In genomic region chr11:11731727-11732126, GRCm38 (mm10) we compare ENCODE assay signal across 24 mouse cellular contexts. TPM values are rescaled to one million over a fixed set of nuclear protein-coding genes. Genes with fewer than 3 reads are reported as not detected.
DNase-seq lines count a peak whose midpoint lies in the region; ATAC-seq and TF ChIP-seq lines count a peak whose summit lies in the region.
"Had no signal": no experiment of that assay in that cellular context is flagged by ENCODE, and none has a peak within 500 bp of the region (broad histone marks: within the 10 kb centered on the region; RNA-seq: fewer than 3 reads in every experiment).

No protein-coding gene starts in this region.

- no peak for TF ChIP-seq CTCF in bone marrow macrophage, adult 2 months (IDR thresholded peaks at IDR 0.05; ENCODE audit: low read depth, low read length)
- TF ChIP-seq CTCF in liver, embryonic 14.5 days (IDR thresholded peaks at IDR 0.05; ENCODE audit: low read depth) = no peak
- TF ChIP-seq CTCF in liver, postnatal 0 days (IDR thresholded peaks at IDR 0.05; ENCODE audit: low read depth) = no peak
- no peak for TF ChIP-seq CTCF in heart, adult 2 months (IDR thresholded peaks at IDR 0.05)

- WGBS in liver, embryonic 11.5 days = 77% methylated on average over 1 of the region's 1 CpGs
- 46% methylated on average over 1 of the region's 1 CpGs for WGBS in liver, embryonic 14.5 days (ENCODE audit: insufficient replicate concordance)
- 72% methylated on average over 1 of the region's 1 CpGs for WGBS in liver, postnatal 0 days (ENCODE audit: insufficient replicate concordance)
- WGBS in heart, adult 2 months = 80% methylated on average over 1 of the region's 1 CpGs

- intact Hi-C loops in heart, adult 2 months (cut with DNase I) = no loop called here

- H3K27ac ChIP-seq in liver, embryonic 11.5 days (ENCODE audit: low read depth, low read length) = peak overlapping the region; percentile 90
- H3K27ac ChIP-seq in bone marrow macrophage, adult 2 months (ENCODE audit: insufficient read depth, low read depth, low read length) = peak overlapping the region; percentile 8
- H3K27ac ChIP-seq in liver, embryonic 14.5 days = peak overlapping the region; percentile 95
- peak overlapping the region; percentile 74 for H3K27ac ChIP-seq in liver, postnatal 0 days (ENCODE audit: low read depth)
- H3K27ac ChIP-seq in heart, adult 2 months = no peak overlapping the region
- H3K27ac ChIP-seq: forebrain, embryonic 10.5 days; forebrain, embryonic 13.5 days; heart, embryonic 13.5 days; hindbrain, embryonic 15.5 days had no signal

- no peak for TF ChIP-seq POLR2A in bone marrow macrophage, adult 2 months (IDR thresholded peaks at IDR 0.05; ENCODE audit: borderline replicate concordance, low read depth, low read length)
- no peak for TF ChIP-seq POLR2A in heart, adult 2 months (IDR thresholded peaks at IDR 0.05; ENCODE audit: insufficient read depth, low read depth, low read length)

- DNase-seq in liver, embryonic 11.5 days (ENCODE audit: low spot score) = no peak
- DNase-seq in liver = no peak
- no peak for DNase-seq in liver, embryonic 14.5 days (ENCODE audit: low read depth in 3 of 3, low spot score in 3 of 3)
- no peak for DNase-seq in liver, postnatal 0 days
- no peak for DNase-seq in frontal cortex, postnatal 36 days (ENCODE audit: low spot score in 2 of 2)
- DNase-seq in adrenal gland, postnatal 14 days = no peak
- DNase-seq in heart, adult 2 months = no peak
- DNase-seq: adrenal gland, adult 2 months; adrenal gland, postnatal 25 days; cerebellum, adult 18-20 months; cerebellum, adult 9-10 months; cerebellum, postnatal 14 days; gastrocnemius, postnatal 25 days; heart, adult 18-20 months; heart, postnatal 14 days; heart, postnatal 4 days had no signal

- peak overlapping the region; percentile 31; the same call in 1 of the 2 replicates for H3K9ac ChIP-seq in liver, embryonic 11.5 days (ENCODE audit: low read depth, low read length)
- peak overlapping the region; percentile 0; the same call in 1 of the 2 replicates for H3K9ac ChIP-seq in liver, embryonic 14.5 days (replicated peaks)
- no peak overlapping the region for H3K9ac ChIP-seq in liver, postnatal 0 days (replicated peaks)
- H3K9ac ChIP-seq in heart, adult 2 months (ENCODE audit: low read depth, low read length) = no peak overlapping the region
- H3K9ac ChIP-seq: forebrain, embryonic 13.5 days; heart, embryonic 13.5 days; hindbrain, embryonic 15.5 days had no signal

- H3K4me3 ChIP-seq in liver, embryonic 11.5 days (ENCODE audit: low read depth, low read length) = no peak overlapping the region
- no peak overlapping the region for H3K4me3 ChIP-seq in bone marrow macrophage, adult 2 months (ENCODE audit: insufficient read depth, low read length)
- H3K4me3 ChIP-seq in liver, embryonic 14.5 days (ENCODE audit: insufficient read depth in 1 of 2, low read depth in 2 of 2, low read length in 2 of 2) = no peak overlapping the region
- H3K4me3 ChIP-seq in liver, postnatal 0 days (ENCODE audit: low read depth, low read length) = no peak overlapping the region
- H3K4me3 ChIP-seq in heart, adult 2 months = no peak overlapping the region
- H3K4me3 ChIP-seq: forebrain, embryonic 10.5 days; forebrain, embryonic 13.5 days; heart, embryonic 10.5 days; heart, embryonic 13.5 days; hindbrain, embryonic 15.5 days had no signal

- no peak overlapping the region for H3K4me2 ChIP-seq in liver, embryonic 11.5 days
- H3K4me2 ChIP-seq in liver, embryonic 14.5 days (ENCODE audit: low read depth) = no peak overlapping the region
- H3K4me2 ChIP-seq in liver, postnatal 0 days (ENCODE audit: low read depth, low read length) = no peak overlapping the region
- H3K4me2 ChIP-seq: forebrain, embryonic 13.5 days; heart, embryonic 13.5 days; hindbrain, embryonic 15.5 days had no signal

- no peaks in the 10 kb centered on the region for H3K9me3 ChIP-seq in liver, embryonic 11.5 days (ENCODE audit: control insufficient read depth, low read length)
- H3K9me3 ChIP-seq in liver, embryonic 14.5 days (ENCODE audit: control insufficient read depth, low read length) = no peaks in the 10 kb centered on the region
- H3K9me3 ChIP-seq in liver, postnatal 0 days (ENCODE audit: low read length) = no peaks in the 10 kb centered on the region
- H3K9me3 ChIP-seq: forebrain, embryonic 10.5 days; forebrain, embryonic 13.5 days; G1E; heart, embryonic 10.5 days; heart, embryonic 13.5 days; hindbrain, embryonic 15.5 days had no signal

- no peak for ATAC-seq in liver, embryonic 11.5 days (replicated peaks; ENCODE audit: low FRiP score)
- ATAC-seq in liver, embryonic 14.5 days (ENCODE audit: insufficient read depth) = no peak
- ATAC-seq in liver, postnatal 0 days = no peak
- ATAC-seq: forebrain, embryonic 13.5 days; forebrain, embryonic 16.5 days had no signal

- no peaks in the 10 kb centered on the region for H3K27me3 ChIP-seq in liver, embryonic 11.5 days (replicated peaks; ENCODE audit: control insufficient read depth, insufficient read depth, low read length)
- H3K27me3 ChIP-seq in liver, embryonic 14.5 days (ENCODE audit: control insufficient read depth, insufficient read depth, low read length) = no peaks in the 10 kb centered on the region
- H3K27me3 ChIP-seq in liver, postnatal 0 days (ENCODE audit: insufficient read depth, low read length) = no peaks in the 10 kb centered on the region
- no peaks in the 10 kb centered on the region for H3K27me3 ChIP-seq in heart, adult 2 months (ENCODE audit: control insufficient read depth, insufficient read depth, low read length)
- H3K27me3 ChIP-seq: forebrain, embryonic 13.5 days; heart, embryonic 13.5 days; hindbrain, embryonic 15.5 days had no signal

- H3K79me2 ChIP-seq in heart, adult 2 months (replicated peaks; ENCODE audit: control insufficient read depth, insufficient read depth, low read length) = no peaks in the 10 kb centered on the region

- TF ChIP-seq EP300 in liver, embryonic 14.5 days (IDR thresholded peaks at IDR 0.05; ENCODE audit: low read depth) = 0 out of 2 replicates have a peak, but pooled peaks have one; percentile 5
- TF ChIP-seq EP300 in liver, postnatal 0 days (IDR thresholded peaks at IDR 0.05; ENCODE audit: low read depth) = no peak
- TF ChIP-seq EP300 in heart, adult 2 months (IDR thresholded peaks at IDR 0.05; ENCODE audit: insufficient read depth, low read depth, low read length) = no peak

- H3K4me1 ChIP-seq in liver, embryonic 11.5 days (replicated peaks; ENCODE audit: control insufficient read depth, insufficient read depth, low read length) = peaks cover 84% of the 10 kb centered on the region
- H3K4me1 ChIP-seq in bone marrow macrophage, adult 2 months (ENCODE audit: control insufficient read depth, insufficient read depth, low read length) = peaks cover 41% of the 10 kb centered on the region
- peaks cover 90 to 92% of the 10 kb centered on the region in 2 experiments for H3K4me1 ChIP-seq in liver, embryonic 14.5 days (replicated peaks; ENCODE audit: control insufficient read depth in 2 of 2, insufficient read depth in 2 of 2, low read length in 1 of 2)
- H3K4me1 ChIP-seq in liver, postnatal 0 days (ENCODE audit: insufficient read depth) = peaks cover 76% of the 10 kb centered on the region
- no peaks in the 10 kb centered on the region for H3K4me1 ChIP-seq in heart, adult 2 months (ENCODE audit: control insufficient read depth, insufficient read depth, low read length)
- H3K4me1 ChIP-seq: forebrain, embryonic 10.5 days; forebrain, embryonic 13.5 days; hindbrain, embryonic 15.5 days had no signal

- H3K36me3 ChIP-seq in liver, embryonic 11.5 days (ENCODE audit: control insufficient read depth, insufficient read depth, low read length) = peaks cover 7% of the 10 kb centered on the region; the same call in 1 of the 2 replicates
- H3K36me3 ChIP-seq in liver, embryonic 14.5 days (replicated peaks; ENCODE audit: control insufficient read depth, insufficient read depth, low read depth) = peaks cover 12% of the 10 kb centered on the region
- H3K36me3 ChIP-seq in liver, postnatal 0 days (replicated peaks; ENCODE audit: insufficient read depth, low read length) = peaks cover 15% of the 10 kb centered on the region; the same call in 1 of the 2 replicates
- H3K36me3 ChIP-seq in heart, adult 2 months (ENCODE audit: control insufficient read depth, insufficient read depth, low read length) = no peaks in the 10 kb centered on the region
- H3K36me3 ChIP-seq: forebrain, embryonic 10.5 days; heart, embryonic 10.5 days; heart, embryonic 13.5 days; hindbrain, embryonic 15.5 days had no signal

RNA-seq across cellular contexts. Expression of gene Ikzf1, which starts 46.9 kb away (rescaled TPM):
- 105 and 120 TPM in 2 replicates for polyA plus RNA-seq in liver, embryonic 11.5 days (2014; fragmentation: Nextera tagmentation; extraction: Ambion mirVana)
- 49.9 and 55.8 TPM in 2 replicates for polyA plus RNA-seq in bone marrow macrophage, adult 2 months (2012; ENCODE audit: insufficient read depth, insufficient read length, missing spikeins)
- polyA plus RNA-seq in liver, embryonic 14.5 days (2012; rRNA removed) = 63.3 and 65.4 TPM in 2 replicates
- 46.6 and 60.5 TPM in 2 replicates for polyA plus RNA-seq in liver, embryonic 14.5 days (2014; fragmentation: Nextera tagmentation; extraction: Ambion mirVana)
- polyA plus RNA-seq in liver, postnatal 0 days (2015; fragmentation: Nextera tagmentation; extraction: Ambion mirVana) = 11.6 and 12.5 TPM in 2 replicates
- total RNA-seq in adrenal gland, postnatal 14 days (2021) = 6.3 and 23.4 TPM in 2 replicates
- 1 to 10 TPM; 1.8 to 2.0 TPM for total RNA-seq in heart, adult 2 months (2021)
- polyA plus RNA-seq in heart, adult 2 months (2012; rRNA removed) = 1.7 and 3.7 TPM in 2 replicates

Comparison
In these comparisons a context has a peak if more than half of its experiments do, and no peak if none do; other contexts are left out.
1. H3K9ac ChIP-seq: peak in liver, embryonic 11.5 days (single experiment) and liver, embryonic 14.5 days (single experiment); none in liver, postnatal 0 days (single experiment) and heart, adult 2 months (single experiment).